Mouse (Mus musculus) G1E (cell line): ENCODE data around the gene Rai14.

Source experiments
- CTCF ChIP-seq: IDR thresholded peaks from 2 replicates; pipeline ENCODE4 v1.5.1; 2012; ENCODE audit warnings: low read depth, low read length, inconsistent platforms, mixed read lengths
- GATA1 ChIP-seq: IDR thresholded peaks from 2 replicates; pipeline ENCODE4 v1.6.1; 2012; ENCODE audit warnings: borderline replicate concordance, low read length, inconsistent platforms, mixed read lengths
- GATA2 ChIP-seq: IDR thresholded peaks from 2 replicates; pipeline ENCODE4 v1.6.1; 2012; ENCODE audit warnings: low read depth, low read length, inconsistent platforms, borderline replicate concordance
- POLR2AphosphoS5 ChIP-seq: IDR thresholded peaks from 2 replicates; pipeline ENCODE4 v1.6.1; 2012; ENCODE audit warnings: low read depth, low read length, inconsistent platforms; ENCODE audit not compliant: insufficient replicate concordance
- TAL1 ChIP-seq: conservative IDR thresholded peaks from 2 replicates; pipeline ENCODE4 v1.6.1; 2012; ENCODE audit warnings: low read depth, low read length, inconsistent platforms, mixed read lengths

DNA sequence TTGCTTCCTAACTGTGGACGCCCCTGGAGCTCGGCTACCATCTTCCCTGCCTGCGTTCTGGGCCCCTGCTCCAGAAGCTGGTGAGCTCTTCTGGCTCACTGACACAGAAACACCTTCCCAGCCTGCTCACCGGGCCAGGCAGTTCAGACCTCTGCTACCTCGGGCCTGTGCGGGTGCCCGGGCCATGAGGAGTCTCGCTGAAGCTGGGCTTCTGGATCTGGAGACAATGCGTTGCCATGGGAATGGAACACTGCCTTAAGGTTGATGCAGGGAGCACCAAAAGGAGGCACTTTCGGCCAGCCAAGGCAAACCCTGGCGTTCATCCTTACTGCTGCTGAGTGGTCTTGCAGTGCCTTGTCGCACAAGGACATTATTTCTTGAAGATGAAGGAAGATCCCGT is 156.0 kb downstream of the Rai14 start, which contains the start of gene Ttc23l:
- TF ChIP-seq CTCF (no peak), TAL1 (no peak), GATA1 (no peak), GATA2 (no peak), POLR2AphosphoS5 (no peak)
